Mouse (Mus musculus) hindbrain, postnatal 0 days (tissue): ENCODE data around the gene Ggt1. TPM values are rescaled to one million over a fixed set of nuclear protein-coding genes. Genes with fewer than 3 reads are reported as not detected.

ENCODE experiments used
- ATAC-seq: fragments of 200-750 bp; cut with Nextera tagmentation; 2 replicates; pipeline ENCODE4 v1.8.0; 2017; ENCODE audit warnings: mild to moderate bottlenecking, moderate TSS enrichment, moderate library complexity
- DNase-seq: peaks from one replicate; pipeline ENCODE4 v3.0.0-alpha.2; 2015; ENCODE audit warnings: low spot score
- H3K27ac ChIP-seq: fragments of 300-500 bp; sonication (generic); 2 replicates; pipeline ENCODE4 v1.5.1; 2014; ENCODE audit warnings: mild to moderate bottlenecking
- H3K27me3 ChIP-seq: fragments of 300-500 bp; sonication (generic); 2 replicates; pipeline ENCODE4 v1.6.1; 2014; ENCODE audit warnings: low read length, mixed read lengths; ENCODE audit not compliant: insufficient read depth
- H3K36me3 ChIP-seq: fragments of 300-500 bp; sonication (generic); 2 replicates; pipeline ENCODE4 v1.6.1; 2014; ENCODE audit warnings: low read length, mixed read lengths; ENCODE audit not compliant: insufficient read depth
- H3K4me1 ChIP-seq: fragments of 300-500 bp; sonication (generic); 2 replicates; pipeline ENCODE4 v1.6.1; 2014; ENCODE audit warnings: antibody characterized with exemption, low read length, mixed read lengths; ENCODE audit not compliant: insufficient read depth
- H3K4me2 ChIP-seq: fragments of 300-500 bp; sonication (generic); 2 replicates; pipeline ENCODE4 v1.6.1; 2014; ENCODE audit warnings: low read depth, mild to moderate bottlenecking, low read length, moderate library complexity, mixed read lengths
- H3K4me3 ChIP-seq: fragments of 300-500 bp; sonication (generic); 2 replicates; pipeline ENCODE4 v1.5.1; 2014; ENCODE audit warnings: low read length
- H3K9ac ChIP-seq: fragments of 300-500 bp; sonication (generic); replicated peaks from 2 replicates; pipeline ENCODE4 v1.6.1; 2014; ENCODE audit warnings: mild to moderate bottlenecking, low read length, moderate library complexity, mixed read lengths
- H3K9me3 ChIP-seq: fragments of 300-500 bp; sonication (generic); 2 replicates; pipeline ENCODE4 v1.6.1; 2016; ENCODE audit warnings: low read length, mixed read lengths
- CTCF ChIP-seq: IDR thresholded peaks from 2 replicates; pipeline ENCODE4 v1.5.1; 2016; ENCODE audit warnings: antibody characterized with exemption, control low read depth, low read depth
- WGBS: fragments of 180-500 bp; shearing (Covaris S2); extraction: QIAGEN DNeasy Blood & Tissue Kit; methylation state at CpG from one replicate; pipeline ENCODE4 v1.1.7; 2014; 5-methylcytosine and 5-hydroxymethylcytosine counted together
- polyA plus RNA-seq: library from polyadenylated mRNA; unstranded; fragments of >200 nt; fragmentation: Nextera tagmentation; extraction: Ambion mirVana; gene quantifications from 2 replicates; pipeline ENCODE4 v1.2.1, GENCODE M21; 2015
- total RNA-seq: library from RNA; depleted of rRNA; stranded (reverse); fragments of >200 nt; gene quantifications from 2 replicates; pipeline ENCODE4 v1.2.3, GENCODE M21; 2014

The Ggt1 gene
- total and polyA plus RNA-seq, 2 experiments from 2014 or later: 1.0 to 7.6 TPM

DNA sequence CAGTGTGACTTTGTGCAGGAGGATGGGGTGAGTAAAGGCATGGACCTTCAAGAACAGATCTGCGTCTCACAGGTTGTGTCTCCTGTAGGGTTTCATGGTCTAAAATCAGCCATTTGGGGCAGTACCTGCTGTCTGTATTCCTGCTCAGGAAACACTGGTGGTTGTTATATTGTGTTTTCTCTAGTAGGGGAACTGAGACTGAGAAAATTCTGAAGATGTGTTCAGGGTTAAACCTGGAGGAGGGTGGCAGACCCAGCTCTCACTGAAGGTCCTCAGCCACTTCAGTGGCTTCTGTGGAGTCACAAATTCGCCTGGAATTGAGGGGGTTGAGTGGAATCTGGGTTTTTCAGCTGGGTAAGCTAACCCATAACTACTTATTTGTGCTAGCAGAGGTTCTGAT, 31.1 kb upstream of the Ggt1 start:
- 95% methylated on average over 2 of the region's 2 CpGs for WGBS
- Histone ChIP-seq H3K36me3 (peaks cover 18% of the 10 kb centered on the region), H3K27ac (no peak overlapping the region), H3K4me2 (no peak overlapping the region), H3K4me3 (no peak overlapping the region), H3K9ac (no peak overlapping the region), H3K9me3 (no peaks in the 10 kb centered on the region), H3K4me1 (no peaks in the 10 kb centered on the region), H3K27me3 (no peaks in the 10 kb centered on the region)
- TF ChIP-seq CTCF: no peak
- ATAC-seq: no peak
- DNase-seq: no peak

DNA sequence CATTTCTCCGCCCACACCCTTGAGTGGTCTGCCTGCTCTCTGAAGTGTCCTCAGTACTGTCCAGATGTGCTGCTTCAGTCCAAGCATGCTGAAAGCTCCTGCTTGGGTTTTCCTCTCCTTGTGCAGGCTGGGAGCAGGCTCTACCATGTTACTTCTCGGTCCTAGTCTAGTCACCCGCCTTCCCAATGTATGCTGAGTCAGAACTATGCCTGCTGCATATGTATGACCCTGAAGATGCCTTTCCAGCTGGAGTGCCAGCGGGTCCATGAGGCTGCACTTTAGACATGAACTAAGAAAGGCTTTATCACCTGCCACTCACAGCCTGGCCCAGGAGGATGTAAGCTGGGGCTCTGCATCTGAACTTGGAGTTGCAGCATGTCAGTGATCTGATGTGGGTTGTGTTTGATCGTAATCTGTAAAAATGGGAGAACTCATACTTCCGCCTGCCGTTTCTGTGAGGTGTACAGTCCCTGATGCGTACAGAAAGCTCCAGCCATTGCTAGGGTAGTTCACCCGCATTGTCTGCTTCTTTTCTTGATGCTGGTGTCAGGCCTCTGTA, 29.8 kb upstream of the Ggt1 start:
- Histone ChIP-seq H3K9ac (no peak overlapping the region), H3K36me3 (peaks cover 18% of the 10 kb centered on the region), H3K4me2 (no peak overlapping the region), H3K9me3 (no peaks in the 10 kb centered on the region), H3K4me3 (no peak overlapping the region), H3K27ac (no peak overlapping the region), H3K4me1 (no peaks in the 10 kb centered on the region), H3K27me3 (no peaks in the 10 kb centered on the region)
- no peak for ATAC-seq
- 88% methylated on average over 9 of the region's 9 CpGs for WGBS
- no peak for DNase-seq
- TF ChIP-seq CTCF: no peak

DNA sequence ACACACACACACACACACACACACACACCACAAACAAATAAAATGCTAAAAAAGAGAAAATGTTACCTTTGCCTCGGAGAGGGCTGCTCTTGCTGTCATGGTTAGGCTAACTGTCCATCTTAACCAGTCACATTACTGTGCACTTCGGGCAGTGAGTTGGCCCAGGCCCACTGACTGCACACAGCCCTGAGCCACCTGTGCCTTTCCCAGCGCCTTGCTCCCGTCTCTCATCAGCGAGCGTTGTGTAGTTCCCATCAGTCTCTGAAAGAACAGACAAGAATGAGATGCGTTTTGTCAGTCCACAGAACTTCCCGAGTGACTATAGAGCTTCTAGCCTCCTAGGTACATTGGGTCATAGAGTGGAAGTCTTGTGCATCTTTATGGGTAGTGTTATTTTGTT, 27.2 kb upstream of the Ggt1 start:
- Histone ChIP-seq H3K4me1 (no peaks in the 10 kb centered on the region), H3K4me3 (no peak overlapping the region), H3K9ac (no peak overlapping the region), H3K36me3 (peaks cover 18% of the 10 kb centered on the region), H3K27ac (no peak overlapping the region), H3K9me3 (no peaks in the 10 kb centered on the region), H3K4me2 (no peak overlapping the region), H3K27me3 (no peaks in the 10 kb centered on the region)
- TF ChIP-seq CTCF: no peak
- WGBS: 88% methylated on average over 8 of the region's 8 CpGs
- DNase-seq (no peak), ATAC-seq (no peak)

DNA sequence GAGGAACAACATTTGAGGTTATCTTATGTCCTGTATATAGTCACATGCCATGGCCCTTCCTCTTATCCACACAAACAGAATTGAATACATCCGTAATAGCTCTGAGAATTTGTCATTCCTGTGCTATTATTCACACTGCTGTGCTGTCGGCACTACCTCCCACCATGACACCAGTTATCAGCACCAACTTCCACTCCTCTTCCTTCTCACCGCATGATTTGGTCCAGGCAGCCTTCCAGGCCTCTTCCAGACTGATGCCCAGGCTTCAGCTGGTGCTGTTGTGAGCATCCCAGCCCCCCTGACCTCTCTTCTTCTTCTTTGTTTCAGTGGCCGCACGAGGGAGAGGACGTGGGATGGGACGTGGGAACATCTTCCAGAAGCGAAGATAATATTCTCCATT, 26.5 kb upstream of the Ggt1 start:
- 61% methylated on average over 8 of the region's 8 CpGs for WGBS

GRCm38 (mm10) chr10:75535423-75535822, 26.0 kb upstream of the Ggt1 start:
- Histone ChIP-seq H3K4me1 (no peaks in the 10 kb centered on the region), H3K27ac (no peak overlapping the region), H3K9ac (no peak overlapping the region), H3K27me3 (no peaks in the 10 kb centered on the region), H3K4me2 (no peak overlapping the region), H3K36me3 (peaks cover 18% of the 10 kb centered on the region), H3K9me3 (no peaks in the 10 kb centered on the region), H3K4me3 (no peak overlapping the region)
- DNase-seq (no peak), ATAC-seq (0 out of 2 replicates have a peak, but pooled peaks have one; percentile 21)
- TF ChIP-seq CTCF: no peak
- 82% methylated on average over 2 of the region's 2 CpGs for WGBS

More for the DNA sequence above, 26.5 kb upstream of the Ggt1 start:
- ATAC-seq: no peak
- no peaks in the 10 kb centered on the region for H3K9me3 ChIP-seq
- no peak overlapping the region for H3K4me2 ChIP-seq
- no peak overlapping the region for H3K9ac ChIP-seq
- no peaks in the 10 kb centered on the region for H3K4me1 ChIP-seq
- no peak for TF ChIP-seq CTCF
- no peak overlapping the region for H3K27ac ChIP-seq
- no peaks in the 10 kb centered on the region for H3K27me3 ChIP-seq
- no peak overlapping the region for H3K4me3 ChIP-seq
- DNase-seq: peak; percentile 57
- H3K36me3 ChIP-seq: peaks cover 18% of the 10 kb centered on the region

GRCm38 (mm10) chr10:75536123-75536522, 25.3 kb upstream of the Ggt1 start:
- ATAC-seq (no peak), DNase-seq (no peak)
- no peak for TF ChIP-seq CTCF
- Histone ChIP-seq H3K4me3 (no peak overlapping the region), H3K9me3 (no peaks in the 10 kb centered on the region), H3K27ac (no peak overlapping the region), H3K4me2 (no peak overlapping the region), H3K27me3 (no peaks in the 10 kb centered on the region), H3K9ac (no peak overlapping the region), H3K36me3 (peaks cover 18% of the 10 kb centered on the region), H3K4me1 (no peaks in the 10 kb centered on the region)
- 89% methylated on average over 5 of the region's 5 CpGs for WGBS

GRCm38 (mm10) chr10:75547901-75548300, 13.5 kb upstream of the Ggt1 start:
- no peak overlapping the region for H3K27ac ChIP-seq
- no peak overlapping the region for H3K9ac ChIP-seq
- 0 out of 2 replicates have a peak, but pooled peaks cover 5% of the 10 kb centered on the region for H3K4me1 ChIP-seq
- TF ChIP-seq CTCF: no peak
- DNase-seq (no peak), ATAC-seq (no peak)
- H3K27me3 ChIP-seq: no peaks in the 10 kb centered on the region
- H3K9me3 ChIP-seq: 0 out of 2 replicates have a peak, but pooled peaks cover 3% of the 10 kb centered on the region
- H3K4me2 ChIP-seq: no peak overlapping the region
- no peak overlapping the region for H3K4me3 ChIP-seq
- H3K36me3 ChIP-seq: no peaks in the 10 kb centered on the region
- WGBS: 63% methylated on average over 7 of the region's 7 CpGs
